Mouse (Mus musculus): ENCODE data around the gene Misp.

GRCm38 (mm10) chr10:79821731-79822130 is 942 bp downstream of the Misp start:
- TF ChIP-seq CTCF (conservative IDR thresholded peaks at IDR 0.05; ENCODE audit: low read length), result no peak
- no peak for TF ChIP-seq POU5F1 (IDR thresholded peaks at IDR 0.05; ENCODE audit: borderline replicate concordance, low read length)
- no peak for TF ChIP-seq NANOG (IDR thresholded peaks at IDR 0.05; ENCODE audit: borderline replicate concordance, low read length)

All from E14TG2a.4 (cell line).